Mouse (Mus musculus): Measurements from ENCODE around the gene Aipl1. TPM values are rescaled to one million over a fixed set of nuclear protein-coding genes. Genes with fewer than 3 reads are reported as not detected.
A peak's percentile ranks its signal among the peaks of the same experiment; 100 is the strongest.

Aipl1 gene
- total and polyA plus RNA-seq, 3 experiments = 0.39 to 0.58 TPM; not detected in 1

DNA sequence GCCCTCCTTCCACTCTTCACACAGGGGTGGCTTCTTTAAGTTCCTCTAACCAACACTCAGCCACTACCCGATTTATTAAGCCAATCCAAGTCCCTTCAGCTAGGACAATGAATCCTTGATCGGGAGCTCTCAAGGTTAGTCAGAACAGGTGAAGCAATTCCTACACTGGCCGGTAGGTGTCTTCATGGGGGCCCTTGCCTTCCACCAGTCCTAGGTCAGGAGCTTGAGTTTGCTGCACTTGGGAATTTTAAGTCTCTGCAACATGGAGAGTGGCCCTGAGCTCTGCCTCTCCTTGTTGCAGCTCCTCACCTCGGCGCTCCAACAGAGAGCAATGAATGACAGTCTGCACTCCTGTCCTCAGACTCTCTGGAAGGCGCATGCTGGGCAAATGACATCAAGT, 29.0 kb upstream of the Aipl1 start:
- Histone ChIP-seq H3K9ac (ENCODE audit: control insufficient read depth, low read depth, low read length, poor library complexity, severe bottlenecking) (no peak overlapping the region), H3K4me1 (ENCODE audit: control insufficient read depth in 1 of 2, insufficient read depth in 2 of 2, low read length in 2 of 2) (no peaks in the 10 kb centered on the region), H3K27me3 (ENCODE audit: control insufficient read depth in 1 of 2, insufficient read depth in 2 of 2, low read length in 2 of 2) (0 out of 4 replicates have a peak, but pooled peaks cover 0 to 1% of the 10 kb centered on the region in 2 experiments), H3K4me3 (ENCODE audit: control insufficient read depth in 1 of 2, insufficient read depth in 1 of 2, low read depth in 2 of 2, low read length in 2 of 2) (no peak overlapping the region), H3K9me3 (replicated peaks; ENCODE audit: insufficient read depth, low read length) (no peaks in the 10 kb centered on the region), H3K27ac (ENCODE audit: control insufficient read depth, low read depth, low read length) (no peak overlapping the region), H3K36me3 (ENCODE audit: control insufficient read depth in 1 of 2, insufficient read depth in 2 of 2, low read length in 2 of 2) (no peaks in the 10 kb centered on the region), H3K79me2 (ENCODE audit: control insufficient read depth, insufficient read depth, low read length, poor library complexity) (no peaks in the 10 kb centered on the region)
- TF ChIP-seq MYC (IDR thresholded peaks at IDR 0.05; ENCODE audit: low read depth, low read length) = no peak
- peak in 2 of 3 experiments; percentile 45 to 47; a peak in 5 of 6 replicates for TF ChIP-seq CTCF (IDR thresholded peaks at IDR 0.05 in 2 of 3, conservative IDR thresholded peaks at IDR 0.05 in 1 of 3; ENCODE audit: control insufficient read depth in 1 of 3, insufficient read depth in 1 of 3, low read depth in 2 of 3, low read length in 3 of 3, poor library complexity in 1 of 3, severe bottlenecking in 1 of 3)
- TF ChIP-seq POLR2A (IDR thresholded peaks at IDR 0.05; ENCODE audit: control insufficient read depth in 1 of 2, insufficient read depth in 1 of 2, low read depth in 1 of 2, low read length in 2 of 2, poor library complexity in 1 of 2) = no peak
- peak; percentile 13; the same call in 1 of the 2 replicates for TF ChIP-seq SMC3 (IDR thresholded peaks at IDR 0.05; ENCODE audit: low read depth, low read length)
- no peak for TF ChIP-seq MYB (IDR thresholded peaks at IDR 0.05; ENCODE audit: low read depth, low read length)
- TF ChIP-seq POLR2AphosphoS2 (IDR thresholded peaks at IDR 0.05; ENCODE audit: low read length) = no peak
- DNase-seq (ENCODE audit: low read depth, low spot score) = peak; percentile 25

DNA sequence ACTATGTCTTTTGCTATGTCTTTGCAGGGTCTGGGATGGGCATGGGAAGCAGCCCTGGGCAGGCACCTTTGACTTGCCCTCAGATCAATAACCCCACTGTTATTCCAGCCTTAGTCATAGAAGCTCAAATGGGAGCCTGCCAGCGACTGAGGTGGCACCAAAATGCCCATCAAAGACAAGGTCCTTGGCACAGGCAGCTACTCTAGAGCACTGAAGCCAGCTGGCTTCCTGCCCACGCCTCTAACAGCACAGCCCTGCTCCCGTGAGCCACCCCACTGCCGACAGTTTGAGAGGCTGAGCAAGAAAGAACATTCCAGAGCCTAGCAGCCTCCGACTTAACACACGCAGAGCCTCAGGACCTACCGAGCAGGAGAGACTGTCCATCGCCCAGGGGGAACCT, 27.8 kb upstream of the Aipl1 start:
- Histone ChIP-seq H3K4me1 (ENCODE audit: control insufficient read depth in 1 of 2, insufficient read depth in 2 of 2, low read length in 2 of 2) (no peaks in the 10 kb centered on the region), H3K4me3 (ENCODE audit: control insufficient read depth in 1 of 2, insufficient read depth in 1 of 2, low read depth in 2 of 2, low read length in 2 of 2) (no peak overlapping the region), H3K79me2 (ENCODE audit: control insufficient read depth, insufficient read depth, low read length, poor library complexity) (no peaks in the 10 kb centered on the region), H3K27ac (ENCODE audit: control insufficient read depth, low read depth, low read length) (no peak overlapping the region), H3K9me3 (replicated peaks; ENCODE audit: insufficient read depth, low read length) (no peaks in the 10 kb centered on the region), H3K9ac (ENCODE audit: control insufficient read depth, low read depth, low read length, poor library complexity, severe bottlenecking) (no peak overlapping the region), H3K36me3 (ENCODE audit: control insufficient read depth in 1 of 2, insufficient read depth in 2 of 2, low read length in 2 of 2) (no peaks in the 10 kb centered on the region), H3K27me3 (ENCODE audit: control insufficient read depth in 1 of 2, insufficient read depth in 2 of 2, low read length in 2 of 2) (0 out of 4 replicates have a peak, but pooled peaks cover 0 to 1% of the 10 kb centered on the region in 2 experiments)
- TF ChIP-seq GABPA (IDR thresholded peaks at IDR 0.05; ENCODE audit: low read depth, low read length) = no peak
- DNase-seq (ENCODE audit: low read depth, low spot score) = no peak

DNA sequence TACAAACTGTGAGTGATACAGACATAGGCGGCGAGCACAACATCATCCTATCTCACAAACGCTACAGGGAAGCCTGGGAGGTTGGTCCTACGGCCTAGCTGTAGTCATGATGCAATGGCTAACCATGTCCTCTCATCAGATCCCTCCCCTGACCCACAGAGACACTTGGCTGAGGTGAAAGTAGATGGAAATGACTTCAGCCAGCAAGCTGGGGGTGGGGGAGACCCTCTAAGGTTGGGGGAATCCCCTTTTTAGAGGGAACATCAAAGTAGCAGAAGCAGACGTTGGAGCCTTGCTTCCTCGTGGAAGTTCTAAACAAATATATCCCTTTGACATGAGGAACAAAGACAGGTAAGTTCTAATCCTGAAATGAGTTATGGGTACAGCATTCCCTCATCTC, 27.1 kb upstream of the Aipl1 start:
- H3K4me1 ChIP-seq (ENCODE audit: control insufficient read depth in 1 of 2, insufficient read depth in 2 of 2, low read length in 2 of 2) = no peaks in the 10 kb centered on the region
- no peaks in the 10 kb centered on the region for H3K9me3 ChIP-seq (replicated peaks; ENCODE audit: insufficient read depth, low read length)
- no peak overlapping the region for H3K4me3 ChIP-seq (ENCODE audit: control insufficient read depth in 1 of 2, insufficient read depth in 1 of 2, low read depth in 2 of 2, low read length in 2 of 2)
- H3K9ac ChIP-seq (ENCODE audit: control insufficient read depth, low read depth, low read length, poor library complexity, severe bottlenecking) = no peak overlapping the region
- H3K79me2 ChIP-seq (ENCODE audit: control insufficient read depth, insufficient read depth, low read length, poor library complexity) = no peaks in the 10 kb centered on the region
- no peak for DNase-seq (ENCODE audit: low read depth, low spot score)
- H3K27me3 ChIP-seq (ENCODE audit: control insufficient read depth in 1 of 2, insufficient read depth in 2 of 2, low read length in 2 of 2) = no peaks in the 10 kb centered on the region
- TF ChIP-seq RCOR1 (IDR thresholded peaks at IDR 0.05; ENCODE audit: low read depth, low read length) (no peak), MYC (IDR thresholded peaks at IDR 0.05; ENCODE audit: low read depth, low read length) (no peak), GATA1 (IDR thresholded peaks at IDR 0.05; ENCODE audit: low read depth, low read length) (no peak), POLR2AphosphoS2 (IDR thresholded peaks at IDR 0.05; ENCODE audit: low read length) (no peak), MEF2A (IDR thresholded peaks at IDR 0.05; ENCODE audit: extremely low read depth, insufficient replicate concordance, low read depth, low read length, poor library complexity, severe bottlenecking) (no peak), MXI1 (IDR thresholded peaks at IDR 0.05; ENCODE audit: low read depth, low read length) (no peak), TAL1 (IDR thresholded peaks at IDR 0.05; ENCODE audit: low read length) (no peak), HCFC1 (IDR thresholded peaks at IDR 0.05; ENCODE audit: low read depth, low read length) (no peak), TCF12 (IDR thresholded peaks at IDR 0.05; ENCODE audit: low read depth, low read length) (no peak), ELF1 (IDR thresholded peaks at IDR 0.05; ENCODE audit: low read depth, low read length) (no peak), JUND (IDR thresholded peaks at IDR 0.05; ENCODE audit: low read depth, low read length) (no peak), MAFK (IDR thresholded peaks at IDR 0.05; ENCODE audit: borderline replicate concordance, low read depth, low read length) (no peak), EP300 (IDR thresholded peaks at IDR 0.05; ENCODE audit: low read depth in 1 of 2, low read length in 2 of 2) (no peak), POLR2A (IDR thresholded peaks at IDR 0.05; ENCODE audit: control insufficient read depth in 1 of 2, insufficient read depth in 1 of 2, low read depth in 1 of 2, low read length in 2 of 2, poor library complexity in 1 of 2) (no peak), SIN3A (IDR thresholded peaks at IDR 0.05; ENCODE audit: low read length) (no peak), CHD1 (IDR thresholded peaks at IDR 0.05; ENCODE audit: low read depth, low read length) (no peak)
- no peaks in the 10 kb centered on the region for H3K36me3 ChIP-seq (ENCODE audit: control insufficient read depth in 1 of 2, insufficient read depth in 2 of 2, low read length in 2 of 2)
- H3K27ac ChIP-seq (ENCODE audit: control insufficient read depth, low read depth, low read length) = no peak overlapping the region
